Mouse (Mus musculus): ENCODE data around the gene Lcn6.

Lcn6 gene

DNA sequence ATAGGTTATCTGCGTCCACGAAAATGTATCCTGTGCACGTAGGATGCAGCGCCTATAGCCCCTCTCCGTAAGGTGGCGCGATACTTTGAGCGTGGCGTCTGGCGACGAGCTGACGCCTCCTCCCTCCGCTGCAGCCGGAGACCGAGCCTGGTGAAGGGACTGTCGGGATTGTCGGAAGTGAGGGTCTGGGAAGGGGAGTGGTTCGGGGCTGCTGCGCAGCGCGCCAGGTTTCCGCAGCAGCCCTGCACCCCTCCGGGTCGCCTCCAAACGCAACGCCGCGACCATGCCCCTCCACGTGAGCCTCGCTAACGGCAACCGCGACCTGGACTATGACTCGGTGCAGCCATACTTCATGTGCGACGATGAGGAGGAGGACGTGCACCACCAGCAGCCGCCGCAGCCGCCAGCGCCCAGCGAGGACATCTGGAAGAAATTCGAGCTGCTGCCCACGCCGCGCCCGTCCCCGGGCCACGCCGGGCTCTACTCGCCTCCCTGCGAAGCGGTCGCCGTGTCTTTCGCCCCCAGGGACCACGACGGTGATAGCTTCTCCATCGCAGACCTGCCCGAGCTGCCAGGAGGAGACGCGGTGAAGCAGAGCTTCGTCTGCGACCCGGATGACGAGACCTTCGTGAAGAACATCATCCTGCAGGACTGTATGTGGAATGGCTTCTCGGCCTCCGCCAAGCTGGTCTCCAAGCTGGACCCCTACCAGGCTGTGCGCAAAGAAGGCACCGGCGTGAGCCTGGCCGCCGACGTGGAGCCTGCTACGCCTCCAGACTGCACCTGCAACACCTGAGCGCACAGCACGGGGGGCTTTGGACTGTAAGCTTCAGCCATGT lies 30.3 kb downstream of the Lcn6 start, which contains the start of gene Bmyc:
Gene Bmyc (plus strand): TSS at position 97 of the 839 bp plus-strand sequence.
- DNase-seq = peak; percentile 98

- DNase-seq = peak; percentile 89
Observed at GRCm38 (mm10) chr2:25708121-25708520, 31.5 kb downstream of the Lcn6 start.

DNA sequence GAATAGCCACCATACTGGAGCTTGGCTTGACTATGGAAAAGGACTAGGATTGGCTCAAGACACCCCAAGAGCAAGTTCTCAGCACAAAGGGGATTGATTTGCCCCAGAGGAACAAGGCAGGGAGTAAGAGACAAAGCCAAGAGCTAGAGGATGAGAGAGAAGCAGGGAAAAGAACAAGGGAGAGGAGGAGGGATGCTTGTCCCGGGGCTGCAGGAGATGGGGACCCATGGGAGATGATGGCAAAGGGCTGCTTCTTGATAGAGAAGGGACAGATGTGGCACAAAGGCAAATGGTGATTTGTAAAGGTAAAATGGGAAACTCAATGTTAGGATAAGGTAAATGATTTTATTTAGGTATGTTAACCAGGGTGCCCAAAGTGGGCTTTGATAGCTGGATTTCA lies 32.5 kb downstream of the Lcn6 start:
- DNase-seq = peak; percentile 80

DNA sequence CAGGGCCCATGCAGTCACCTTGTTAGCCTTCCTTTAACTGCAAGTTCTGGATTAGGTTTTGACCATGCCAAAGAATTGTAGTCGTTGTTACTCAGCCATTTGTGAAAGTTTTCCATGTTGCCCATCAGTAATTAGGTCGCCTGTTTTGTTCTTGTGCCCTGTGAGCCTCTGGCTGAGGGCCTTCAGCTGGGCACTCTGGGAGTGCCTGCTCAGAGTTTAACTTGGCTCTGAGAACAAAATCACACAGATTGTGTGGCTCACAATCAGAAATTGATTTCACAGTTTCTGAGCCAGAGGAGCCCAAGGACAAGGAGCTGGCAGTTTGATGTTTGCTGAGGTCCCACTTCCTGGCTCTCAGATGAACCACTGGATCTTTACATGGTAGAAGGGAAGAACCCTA lies 33.2 kb downstream of the Lcn6 start:
- DNase-seq = peak; percentile 56

DNA sequence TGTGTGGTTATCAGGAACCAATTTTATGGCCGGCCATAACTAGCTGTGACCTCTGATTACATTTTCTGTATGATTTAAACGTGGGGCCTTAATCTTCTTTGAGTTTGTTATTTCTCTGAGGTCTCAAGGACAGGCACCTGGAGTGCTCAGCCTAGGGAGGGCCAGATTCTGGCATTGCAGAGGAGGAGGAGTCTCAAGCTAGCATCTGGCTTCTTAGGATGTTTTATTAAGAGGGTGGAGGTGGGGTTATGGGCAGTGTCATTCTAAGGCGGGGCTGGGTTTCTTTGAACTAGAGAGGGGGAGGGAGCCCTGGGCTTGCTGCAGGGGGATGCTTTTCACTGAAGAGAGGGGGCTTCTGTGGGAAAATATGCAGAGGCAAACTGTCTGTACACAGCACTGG lies 35.1 kb downstream of the Lcn6 start:
- peak; percentile 80 for DNase-seq

DNA sequence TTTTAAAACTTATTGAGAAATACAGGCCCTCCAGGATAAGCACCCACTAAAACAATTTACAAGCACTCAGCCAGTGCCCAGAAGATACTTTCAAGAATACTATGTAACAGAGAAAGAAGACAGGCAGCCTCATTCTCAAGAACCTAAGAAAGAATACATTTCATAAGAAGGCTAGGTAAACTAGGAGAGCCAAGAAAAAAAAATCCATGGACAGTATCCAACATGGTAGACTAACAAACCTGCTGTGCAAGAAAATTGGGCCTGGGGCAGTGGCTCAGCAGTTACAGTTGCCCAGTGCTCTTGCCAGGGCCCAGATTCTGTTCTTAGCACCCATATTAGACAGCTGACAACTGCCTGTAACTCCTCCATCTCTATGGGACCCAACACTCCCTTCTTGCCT lies 40.6 kb downstream of the Lcn6 start:
- no peak for DNase-seq
